Mouse (Mus musculus): ENCODE data around the gene Wdr31. TPM values are rescaled to one million over a fixed set of nuclear protein-coding genes. Genes with fewer than 3 reads are reported as not detected.

Gene Wdr31
- total RNA-seq, 2 experiments from 2014 or later, result 6.4 to 7.7 TPM

DNA sequence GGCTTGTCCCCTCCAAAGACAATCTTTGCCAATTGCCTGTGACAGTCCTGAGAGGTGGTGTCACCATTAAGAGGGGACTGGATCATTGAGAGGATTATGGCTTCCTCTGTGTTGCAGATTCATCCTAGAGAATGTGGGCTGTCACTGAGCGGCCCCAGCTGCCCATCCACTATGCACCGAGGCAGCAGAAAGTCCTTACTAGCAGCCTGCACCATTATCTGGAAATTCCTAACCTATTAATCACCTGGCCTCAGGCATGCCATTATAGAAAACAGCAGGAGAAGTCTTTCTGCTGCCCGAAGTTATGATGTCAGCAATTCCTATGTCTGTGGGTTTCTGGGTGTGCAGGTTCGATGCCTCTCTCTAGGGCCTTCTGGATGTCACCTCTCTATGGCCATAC lies 29.7 kb downstream of the Wdr31 start:
- no peak for DNase-seq (ENCODE audit: low spot score in 2 of 2)

DNA sequence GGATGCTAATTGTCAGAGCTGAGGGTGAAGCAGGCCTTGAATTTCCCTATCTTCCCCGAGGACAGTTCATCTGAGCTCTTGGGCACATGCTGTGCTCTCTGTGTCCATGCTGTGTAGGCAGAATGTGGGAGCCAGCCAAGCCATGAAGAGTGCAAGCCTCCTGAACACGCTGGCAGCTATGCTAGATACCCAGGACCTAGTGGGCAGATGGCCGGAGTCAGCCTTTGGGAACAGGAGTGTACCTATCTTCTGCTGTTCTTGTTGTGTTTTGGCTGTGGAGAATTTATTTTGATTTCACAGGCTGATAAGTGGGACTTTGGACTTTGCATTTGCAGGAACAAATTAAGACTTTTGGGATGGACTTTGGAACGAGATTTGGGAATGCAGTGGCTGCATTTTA lies 30.2 kb downstream of the Wdr31 start:
- no peak for DNase-seq (ENCODE audit: low spot score in 2 of 2)

DNA sequence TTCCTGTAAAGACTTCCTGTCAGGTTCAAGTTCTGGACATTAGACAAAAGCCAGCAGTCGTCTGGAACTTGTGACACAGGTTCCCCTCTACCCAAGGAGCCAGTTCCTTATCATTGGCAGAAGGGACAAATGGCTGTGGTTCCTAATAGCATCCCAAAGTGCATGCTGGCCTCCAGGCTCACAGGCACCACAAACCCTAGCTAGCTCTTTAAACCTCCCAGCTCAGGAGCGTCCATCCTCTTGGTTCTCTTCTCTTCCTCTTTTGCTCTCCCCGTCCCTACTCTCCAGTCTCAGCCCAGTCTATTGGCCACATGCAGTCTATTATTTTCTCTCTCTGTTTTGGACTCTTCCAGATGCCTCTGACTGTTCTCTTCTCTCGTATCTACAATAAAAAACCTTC lies 30.9 kb downstream of the Wdr31 start:
- no peak for DNase-seq (ENCODE audit: low spot score in 2 of 2)

DNA sequence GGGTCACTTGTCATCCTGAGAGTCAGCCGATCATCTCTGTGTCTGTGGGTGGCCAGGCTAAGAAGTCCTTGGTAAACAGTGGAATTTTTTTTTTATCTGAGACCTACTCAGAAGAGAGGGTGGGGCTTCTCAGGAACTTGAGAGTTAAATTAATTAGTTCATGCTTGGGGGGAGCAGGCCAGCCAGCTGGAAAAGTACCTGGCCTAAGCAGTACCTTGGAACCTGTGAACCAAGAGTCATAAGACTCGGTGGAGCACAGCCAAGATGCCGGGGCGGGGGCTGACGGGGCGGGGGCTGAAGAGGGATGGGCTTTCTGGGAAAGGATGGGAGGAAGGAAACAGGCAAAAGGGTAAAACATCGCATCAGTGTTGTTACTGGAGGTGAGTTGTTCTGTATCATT lies 32.8 kb downstream of the Wdr31 start:
- no peak for DNase-seq (ENCODE audit: low spot score in 2 of 2)

DNA sequence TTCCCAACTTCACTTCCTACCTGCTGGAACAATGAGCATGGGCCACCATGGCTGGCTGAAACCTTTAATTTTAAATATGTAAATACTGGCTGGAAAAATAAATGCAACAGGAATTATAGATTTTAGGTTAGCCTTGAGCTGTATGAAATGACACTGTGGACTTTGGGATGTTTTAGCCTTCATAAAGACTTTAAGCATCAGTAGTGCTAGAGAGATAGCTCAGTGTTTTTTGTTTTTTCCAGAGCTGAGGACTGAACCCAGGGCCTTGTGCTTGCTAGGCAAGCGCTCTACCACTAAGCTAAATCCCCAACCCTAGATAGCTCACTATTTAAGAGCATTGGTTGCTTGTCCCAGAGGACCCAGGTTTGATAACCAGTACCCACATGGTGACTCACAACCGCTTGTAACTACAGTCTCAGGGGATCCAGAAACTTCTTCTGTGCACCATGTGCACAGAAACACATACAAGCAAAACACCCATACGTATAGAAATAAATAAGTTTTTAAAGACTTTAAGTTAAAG lies 33.4 kb downstream of the Wdr31 start:
- no peak for DNase-seq (ENCODE audit: low spot score in 2 of 2)

DNA sequence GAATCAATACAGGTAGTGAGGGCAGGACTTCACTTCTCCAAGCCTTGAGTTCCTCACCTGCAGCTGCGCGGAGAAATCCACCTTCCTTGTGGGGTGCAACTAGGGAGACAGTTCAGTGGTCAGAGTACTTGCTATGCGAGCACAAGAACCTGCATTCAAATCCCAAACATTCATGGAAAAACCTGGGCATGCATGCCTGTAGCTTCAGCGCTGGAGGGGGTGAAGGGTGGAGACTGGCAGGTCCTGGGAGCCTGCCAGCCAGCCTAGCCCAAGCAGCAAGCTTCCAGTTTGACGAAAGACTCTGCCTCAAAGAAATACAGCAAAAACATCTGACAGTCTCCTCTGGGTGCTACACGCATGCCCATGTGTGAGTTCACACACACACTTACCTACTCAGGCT lies 35.6 kb downstream of the Wdr31 start, which contains the start of gene Rnf183:
TSS of gene Rnf183 (minus strand) at position 172 of the 400 bp plus-strand sequence.
- DNase-seq (ENCODE audit: low spot score in 2 of 2), result no peak

DNA sequence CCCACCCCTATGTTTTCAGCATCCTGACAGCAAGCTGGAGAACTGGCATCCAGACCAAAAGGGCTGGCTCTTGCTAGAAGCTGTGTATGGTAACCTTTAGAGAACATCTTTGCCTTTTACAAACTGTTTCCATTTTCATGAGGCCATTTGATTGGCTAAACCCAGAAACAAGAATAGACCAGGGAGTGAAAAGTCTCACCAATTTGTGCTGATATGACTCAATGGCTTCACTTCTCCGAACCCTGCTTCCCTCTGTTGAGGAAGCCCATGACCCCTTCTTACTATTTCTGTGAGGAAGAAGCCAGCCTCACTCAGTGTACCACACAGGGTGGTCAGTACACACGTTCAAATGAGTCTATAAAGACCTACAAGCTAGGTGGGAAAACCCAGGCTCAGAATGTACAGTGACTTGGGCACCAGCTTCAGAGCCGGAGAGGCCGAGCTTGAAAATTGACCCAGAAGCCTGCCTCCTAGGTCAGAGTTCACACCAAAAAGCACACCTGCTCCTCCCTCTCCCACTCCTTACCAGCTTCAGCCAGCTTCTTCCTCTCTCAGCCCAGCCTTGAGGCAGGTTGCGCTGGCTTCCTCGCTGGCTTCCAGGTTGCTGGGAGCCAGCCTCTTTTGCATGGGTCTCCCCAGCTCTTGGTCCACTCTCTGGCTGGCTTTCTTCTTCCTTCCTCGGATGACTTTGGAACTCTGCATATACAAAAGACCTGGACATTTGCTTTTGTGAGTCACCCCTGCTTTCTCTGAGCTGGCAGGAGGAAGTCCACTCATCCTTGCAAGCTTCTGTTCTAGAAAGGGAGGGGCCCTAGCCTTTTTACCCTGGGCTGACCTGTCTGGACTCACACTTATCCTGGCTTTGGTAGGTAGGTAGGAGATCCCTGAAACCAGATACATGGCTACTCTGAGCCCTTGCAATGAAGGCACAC lies 36.5 kb downstream of the Wdr31 start:
- DNase-seq (ENCODE audit: low spot score in 2 of 2), result no peak

DNA sequence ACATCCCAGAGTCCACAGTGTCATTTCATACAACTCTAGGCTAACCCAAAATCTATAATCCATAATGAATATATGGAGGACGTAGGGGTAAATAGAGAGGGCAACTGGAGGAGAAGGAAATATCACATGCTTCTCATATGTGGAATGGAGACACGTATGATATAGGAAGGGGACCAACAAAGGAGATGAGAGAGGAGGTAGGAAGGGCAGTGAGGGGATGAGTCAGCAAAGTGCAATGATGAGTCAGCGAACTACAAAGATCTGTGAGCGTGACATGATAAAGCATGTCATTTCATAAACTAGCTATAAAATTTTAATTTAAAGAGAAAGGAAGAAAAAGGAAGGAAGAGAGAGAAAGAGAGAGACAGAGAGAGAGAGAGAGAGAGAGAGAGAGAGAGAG lies 39.2 kb downstream of the Wdr31 start:
- no peak for DNase-seq (ENCODE audit: low spot score in 2 of 2)

DNA sequence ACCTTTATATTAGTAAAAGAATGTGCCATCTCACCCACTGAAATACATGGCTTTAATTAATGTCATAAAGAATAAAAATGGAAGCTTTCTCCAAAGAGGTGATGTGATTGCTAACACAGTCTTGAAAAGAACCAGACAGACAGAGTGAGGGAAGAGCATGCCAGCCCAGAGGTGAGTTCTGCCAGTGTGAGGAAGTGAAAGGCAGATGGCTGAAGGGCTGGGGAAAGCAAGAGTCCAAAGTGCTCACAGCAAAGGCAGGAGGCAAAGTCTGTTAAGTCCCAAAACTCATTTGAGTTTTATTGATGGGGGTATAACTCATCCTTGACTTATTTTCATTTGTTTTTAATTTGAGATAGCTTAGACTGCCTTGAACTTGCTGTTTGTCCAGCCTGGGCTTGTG lies 40.0 kb downstream of the Wdr31 start:
- DNase-seq (ENCODE audit: low spot score in 2 of 2), result no peak

DNA sequence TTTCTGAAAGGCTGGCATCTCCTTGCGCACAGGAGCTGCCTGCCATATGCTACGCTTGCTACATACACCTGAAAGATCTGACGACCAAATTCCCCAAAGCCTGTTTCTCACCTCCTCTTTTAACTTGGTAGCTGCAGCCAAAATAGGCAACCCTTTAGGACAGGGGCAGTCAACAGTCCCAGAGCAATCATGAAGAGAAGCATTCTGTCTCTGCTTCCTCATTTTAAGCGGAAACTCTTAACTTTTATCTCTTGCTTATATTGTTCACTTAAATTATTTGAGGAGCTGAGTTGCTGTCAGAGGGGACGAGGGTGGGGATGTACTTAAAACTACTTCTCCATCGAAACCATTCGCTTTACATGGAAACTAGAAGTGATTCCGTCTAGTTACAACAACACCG lies 41.1 kb downstream of the Wdr31 start:
- no peak for DNase-seq (ENCODE audit: low spot score in 2 of 2)

DNA sequence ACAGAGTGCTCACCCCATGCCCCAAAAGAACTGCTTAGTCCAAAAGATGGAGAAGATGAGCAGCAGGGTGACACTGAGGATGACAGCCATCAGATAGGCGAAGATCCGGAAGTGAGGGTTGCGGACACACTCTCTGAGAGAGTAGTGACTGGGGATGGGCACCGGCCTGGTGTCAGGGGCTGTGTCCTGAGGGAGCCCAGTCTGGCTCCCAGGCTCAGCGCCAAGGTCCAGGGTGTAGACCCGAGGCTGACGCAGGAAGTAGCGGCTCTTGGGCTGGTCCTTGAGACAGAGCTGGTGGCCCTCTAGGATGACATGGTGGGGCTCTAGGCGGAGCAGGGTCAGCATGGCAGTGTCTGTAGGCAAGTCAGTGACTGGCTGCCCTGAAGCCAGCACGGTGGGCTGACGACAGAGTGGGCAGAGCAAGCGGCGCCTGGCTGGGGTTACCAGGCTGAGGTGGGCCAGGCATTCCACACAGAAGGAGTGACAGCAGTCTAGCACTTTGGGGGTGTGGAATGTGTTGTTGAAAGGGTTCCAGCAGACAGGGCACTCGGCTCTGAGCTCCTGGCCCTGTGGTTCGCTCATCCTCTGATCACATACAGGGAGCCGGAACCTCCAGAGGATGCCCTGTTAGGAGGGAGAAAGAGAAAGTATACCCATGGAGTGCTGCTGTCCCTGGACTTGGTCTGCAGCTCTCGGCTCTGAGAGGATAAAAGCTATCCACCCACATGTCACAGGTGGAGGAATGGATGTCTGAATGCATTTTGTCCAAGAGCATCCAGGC lies 42.5 kb downstream of the Wdr31 start:
- DNase-seq (ENCODE audit: low spot score in 2 of 2), result no peak

DNA sequence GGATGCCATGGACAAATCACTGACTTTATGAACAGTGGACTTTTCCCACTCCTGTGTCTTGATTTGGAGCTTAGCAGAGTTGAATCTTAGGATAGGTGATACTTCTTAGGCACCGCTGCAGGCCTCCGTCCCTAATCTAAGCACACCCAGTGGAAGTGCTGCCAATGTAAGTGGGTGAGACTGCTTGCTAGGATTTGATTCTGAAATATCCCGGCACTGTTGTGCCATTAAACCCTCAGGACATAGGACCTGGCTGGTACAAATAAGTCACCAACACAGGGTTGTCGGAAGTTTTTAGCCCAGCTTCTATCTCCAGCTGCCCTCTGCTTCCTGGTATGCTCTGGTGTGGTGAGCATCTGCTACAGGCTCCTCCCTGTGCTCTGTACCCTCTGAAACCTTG lies 44.8 kb downstream of the Wdr31 start:
- no peak for DNase-seq (ENCODE audit: low spot score in 2 of 2)

DNA sequence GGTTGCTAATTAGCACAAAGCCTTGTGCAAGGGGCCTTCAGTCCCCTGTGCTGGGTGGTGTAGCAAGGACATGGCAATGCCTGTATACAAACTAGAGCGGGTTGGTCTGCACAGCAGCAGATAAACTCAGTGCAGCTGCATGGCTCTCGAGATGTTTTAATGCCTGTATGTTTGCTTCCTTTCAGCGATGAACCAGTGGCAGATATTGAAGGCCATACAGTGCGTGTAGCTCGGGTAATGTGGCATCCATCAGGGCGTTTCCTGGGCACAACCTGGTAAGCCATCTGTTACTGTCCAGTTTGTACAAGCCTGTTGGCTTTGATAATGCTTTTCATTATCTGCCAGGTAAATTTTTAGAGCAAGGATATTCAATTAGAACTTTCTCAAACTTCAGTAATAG lies 51.6 kb downstream of the Wdr31 start:
- DNase-seq (ENCODE audit: low spot score in 2 of 2), result no peak

DNA sequence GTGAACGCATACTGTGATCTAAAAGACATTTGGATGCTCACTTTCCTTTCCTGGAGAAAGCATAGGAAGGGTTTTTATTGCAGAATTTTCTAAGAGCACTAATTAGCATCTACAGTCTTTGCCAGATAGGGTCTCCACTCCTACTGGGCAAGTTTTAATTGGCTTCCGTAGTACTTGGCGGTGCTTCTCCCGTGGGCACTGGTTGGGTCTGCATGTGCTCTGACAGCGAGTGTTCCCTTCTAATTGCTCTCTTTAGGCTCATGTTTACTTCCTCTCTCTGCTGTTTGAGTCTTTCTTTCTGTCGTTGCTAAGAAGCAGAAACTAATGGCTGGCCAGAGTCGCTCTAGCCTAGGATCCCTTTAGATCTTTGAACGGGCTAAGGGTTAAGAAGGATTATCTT lies 52.2 kb downstream of the Wdr31 start:
- no peak for DNase-seq (ENCODE audit: low spot score in 2 of 2)

DNA sequence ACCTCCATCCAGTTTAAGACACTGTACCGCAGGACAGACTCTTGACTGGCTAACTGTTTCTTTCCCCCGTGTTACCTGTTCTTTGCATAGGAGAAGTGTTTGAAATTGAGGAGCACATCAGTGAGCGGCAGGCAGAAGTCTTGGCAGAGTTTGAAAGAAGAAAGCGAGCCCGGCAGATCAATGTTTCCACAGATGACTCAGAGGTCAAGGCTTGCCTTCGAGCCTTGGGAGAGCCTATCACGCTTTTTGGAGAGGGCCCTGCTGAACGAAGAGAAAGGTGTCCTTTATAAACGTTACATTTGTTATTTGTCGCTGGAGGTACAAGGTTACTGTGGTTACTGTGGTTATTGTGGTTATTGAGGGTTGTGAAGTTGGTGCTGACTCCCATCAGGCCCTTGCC lies 59.1 kb downstream of the Wdr31 start:
- DNase-seq (ENCODE audit: low spot score in 2 of 2), result no peak

DNA sequence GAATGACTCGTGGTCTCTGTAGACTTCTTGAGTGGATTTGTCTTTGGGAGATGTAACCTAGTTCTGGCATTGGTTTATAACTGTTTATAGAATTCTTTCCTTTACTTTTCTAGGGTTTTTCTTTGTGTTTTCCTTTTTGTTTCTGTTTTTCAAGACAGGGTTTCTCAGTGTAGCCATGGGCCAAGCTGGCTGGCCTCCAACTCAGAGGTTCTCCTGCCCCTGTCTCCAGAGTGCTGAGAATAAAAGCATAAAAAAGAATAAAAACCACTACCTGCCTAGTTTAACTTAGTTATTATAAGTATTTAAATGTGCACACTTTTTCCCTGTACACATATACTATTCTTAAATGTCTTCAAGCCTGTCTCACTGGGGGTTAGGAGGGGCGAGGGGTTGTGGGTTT lies 60.4 kb downstream of the Wdr31 start:
- no peak for DNase-seq (ENCODE audit: low spot score in 2 of 2)

DNA sequence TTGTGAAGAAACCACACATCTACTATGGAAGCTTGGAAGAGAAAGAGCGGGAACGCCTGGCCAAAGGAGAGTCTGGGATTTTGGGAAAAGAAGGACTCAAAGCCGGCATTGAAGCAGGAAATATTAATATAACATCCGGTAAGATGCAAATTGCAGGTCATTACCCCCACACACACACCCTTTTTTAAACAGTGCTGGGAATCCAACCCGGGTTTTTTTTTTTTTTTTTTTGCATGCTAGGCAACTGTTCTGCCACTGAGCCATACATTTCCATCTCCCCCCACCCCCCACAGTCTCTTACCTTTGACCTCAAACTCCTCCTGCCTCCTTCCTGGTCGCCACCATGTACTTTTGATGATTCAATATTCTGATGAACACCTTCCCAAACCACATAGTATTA lies 61.1 kb downstream of the Wdr31 start:
- no peak for DNase-seq (ENCODE audit: low spot score in 2 of 2)

DNA sequence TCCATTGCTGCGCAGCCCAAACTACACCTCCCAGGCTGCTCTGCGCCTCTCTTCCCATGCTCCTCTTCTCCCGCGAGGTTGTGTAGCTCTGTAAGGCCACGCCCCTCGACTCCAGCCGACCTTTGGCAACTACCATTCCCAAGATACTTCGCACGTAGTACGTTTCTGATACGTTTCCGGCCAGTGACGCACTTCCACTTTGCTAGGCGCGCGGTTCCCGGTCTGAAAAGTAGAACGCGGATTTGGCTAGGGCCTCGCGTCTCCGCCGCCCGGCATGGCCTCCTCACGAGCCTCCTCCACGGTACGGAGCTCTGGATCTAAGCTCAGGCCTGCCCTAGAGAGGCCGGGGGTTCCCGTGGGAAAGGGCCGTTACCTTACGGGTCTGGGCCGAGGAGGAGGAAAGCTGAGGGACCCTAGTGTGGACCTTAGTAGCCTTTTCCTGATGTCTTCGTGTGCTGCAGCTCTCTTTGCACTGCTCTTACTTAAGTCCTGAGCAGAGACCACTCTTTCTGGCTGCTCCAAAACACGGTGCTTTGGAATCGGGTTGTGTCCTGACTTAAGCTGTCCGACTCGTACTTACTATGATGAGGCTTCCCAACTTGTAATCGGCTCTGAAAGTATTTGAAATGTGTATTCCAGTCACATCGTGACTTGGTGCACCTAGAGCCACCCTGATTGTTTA lies 62.0 kb downstream of the Wdr31 start, which contains the start of the genes Cdc26 and Prpf4:
TSS of gene Cdc26 (minus strand) at position 42 of the 682 bp plus-strand sequence.
TSS of gene Prpf4 (plus strand) at position 197 of the 682 bp plus-strand sequence.
- DNase-seq (ENCODE audit: low spot score in 2 of 2), result peak; percentile 77 to 92

DNA sequence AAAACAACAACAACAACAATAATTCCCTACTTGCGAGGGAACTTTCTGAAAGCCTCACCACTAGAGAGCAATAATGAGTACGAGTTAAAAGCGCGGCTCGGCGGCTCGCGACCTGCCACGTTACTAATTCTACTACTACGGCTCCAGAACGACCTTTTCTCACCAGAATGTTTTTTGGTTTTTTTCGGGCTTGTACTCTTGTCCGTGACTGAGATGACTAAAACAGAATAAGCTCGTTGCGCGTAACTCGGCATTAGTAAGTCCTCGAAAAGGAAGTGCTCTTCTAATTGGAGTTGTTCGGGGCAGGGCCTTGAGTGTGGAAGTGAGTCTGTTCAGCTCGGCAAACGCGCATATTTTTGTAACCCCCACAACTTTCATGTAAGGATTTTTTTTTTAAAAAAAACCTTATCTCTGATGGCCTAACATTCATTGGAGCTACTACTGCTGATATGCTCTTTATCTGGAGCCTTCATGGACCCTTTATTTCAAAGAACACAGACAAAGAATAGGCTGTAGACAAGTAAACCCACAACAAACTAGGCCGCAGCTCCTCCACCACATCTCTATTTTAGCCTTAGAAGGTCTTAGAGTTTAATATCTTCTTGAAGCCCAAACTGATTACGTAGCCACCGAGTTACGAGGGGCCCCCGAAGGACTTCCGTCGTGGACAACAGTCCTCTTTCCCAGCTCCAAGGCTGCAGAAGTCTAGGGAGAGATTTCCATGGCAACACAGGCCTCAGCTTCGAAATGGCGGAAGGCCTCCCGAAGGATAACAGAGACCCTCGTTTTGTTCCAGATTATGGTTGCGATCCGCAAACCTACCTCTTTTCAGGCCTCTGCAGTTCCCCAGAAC lies 62.7 kb downstream of the Wdr31 start:
- DNase-seq (ENCODE audit: low spot score in 2 of 2), result peak in 1 of 2 experiments; percentile 26

DNA sequence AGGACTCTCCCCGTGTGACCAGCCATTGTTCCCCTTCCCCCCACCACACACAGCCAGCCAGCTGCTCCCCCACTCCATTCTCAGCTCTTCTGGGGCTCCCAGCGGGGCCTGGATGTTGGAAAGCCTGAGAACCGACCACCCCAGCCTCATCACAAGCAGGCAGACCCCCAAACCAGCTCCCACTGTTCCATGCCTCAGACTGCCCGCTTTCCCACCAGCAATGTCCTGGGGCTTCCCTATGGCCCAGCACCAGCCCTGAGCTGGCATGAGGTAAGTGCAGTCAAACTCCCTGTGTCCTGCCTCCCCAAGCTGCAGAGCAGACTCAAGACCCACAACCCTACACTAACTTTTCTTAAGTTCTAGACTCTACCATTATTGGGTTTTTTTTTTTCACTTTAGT lies 64.6 kb downstream of the Wdr31 start:
- no peak for DNase-seq (ENCODE audit: low spot score in 2 of 2)
